Mouse (Mus musculus) cerebellum, postnatal 36 days (tissue): ENCODE measurements around the gene Mon1b.

ENCODE experiments used
- DNase-seq, 2 experiments: peaks; one replicate each; pipeline ENCODE4 v3.0.0; 2021 to 2022; ENCODE audit warnings: mixed read lengths in 2 of 2

Gene Mon1b

GRCm38 (mm10) chr8:113634670-113635591 is at the start of gene Mon1b:
Mon1b (plus strand) TSS chr8:113635587.
- DNase-seq: peak; percentile 98 to 100

DNA sequence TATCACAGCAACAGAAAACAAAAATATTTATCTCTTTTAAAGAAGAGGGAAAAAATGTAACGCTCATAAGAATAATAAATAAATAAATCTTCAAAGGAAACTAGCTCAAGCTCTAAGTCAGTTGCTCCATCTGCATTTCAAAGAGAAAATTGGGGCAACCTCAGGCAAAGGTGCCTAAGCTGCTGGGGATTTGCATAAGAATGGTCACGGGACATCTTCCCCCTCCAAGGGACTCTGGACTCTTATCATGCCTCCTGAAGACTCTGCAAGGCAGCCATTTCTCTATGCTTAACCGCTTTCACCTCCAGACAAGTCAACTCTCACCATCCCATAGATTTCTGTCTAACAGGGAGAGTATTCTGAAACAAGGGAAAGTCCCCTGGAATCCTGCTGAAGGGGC is 37.0 kb upstream of the Mon1b start:
- DNase-seq: no peak

- peak; percentile 25 to 65 for DNase-seq
Measured at GRCm38 (mm10) chr8:113632634-113633033, 2.8 kb upstream of the Mon1b start.

DNA sequence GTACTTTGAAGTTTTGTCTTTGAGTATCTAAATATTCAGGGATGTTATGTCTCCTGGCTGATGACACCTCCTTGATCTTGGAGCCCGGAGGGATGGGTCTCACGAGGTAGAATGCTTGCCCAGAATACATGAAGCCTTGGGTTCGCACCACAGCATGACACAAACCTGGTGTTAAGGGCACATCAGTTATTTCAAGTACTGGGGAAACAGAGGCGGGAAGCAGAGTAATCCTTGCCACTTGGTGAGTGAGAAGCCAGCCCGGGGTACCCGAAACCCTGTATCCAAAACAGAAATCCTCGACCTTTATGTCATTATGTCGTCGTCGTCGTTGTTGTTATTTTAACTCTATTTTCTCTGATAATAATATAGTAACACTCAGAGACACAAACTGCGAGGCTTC is 1.2 kb upstream of the Mon1b start:
- peak in 1 of 2 experiments; percentile 18 for DNase-seq

GRCm38 (mm10) chr8:113635592-113636279 is 349 bp downstream of the Mon1b start:
- no peak for DNase-seq

DNA sequence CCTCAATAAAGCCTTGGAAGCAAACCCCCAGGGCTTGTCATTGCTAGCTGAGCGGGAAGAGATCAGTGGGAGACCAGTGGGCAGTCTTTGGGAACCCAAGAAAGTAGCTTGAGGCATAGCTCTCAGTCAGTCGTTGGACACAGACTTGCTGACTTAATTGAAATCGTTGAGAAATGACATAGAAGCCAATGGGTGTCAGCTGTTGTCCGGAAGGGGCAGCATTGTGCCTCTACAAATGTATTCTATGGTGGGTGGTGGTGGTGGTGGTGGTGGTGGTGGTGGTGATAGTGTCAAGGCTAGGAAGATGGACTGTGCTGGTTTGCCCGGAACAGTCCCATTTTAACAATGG is 867 bp downstream of the Mon1b start:
- DNase-seq: no peak

DNA sequence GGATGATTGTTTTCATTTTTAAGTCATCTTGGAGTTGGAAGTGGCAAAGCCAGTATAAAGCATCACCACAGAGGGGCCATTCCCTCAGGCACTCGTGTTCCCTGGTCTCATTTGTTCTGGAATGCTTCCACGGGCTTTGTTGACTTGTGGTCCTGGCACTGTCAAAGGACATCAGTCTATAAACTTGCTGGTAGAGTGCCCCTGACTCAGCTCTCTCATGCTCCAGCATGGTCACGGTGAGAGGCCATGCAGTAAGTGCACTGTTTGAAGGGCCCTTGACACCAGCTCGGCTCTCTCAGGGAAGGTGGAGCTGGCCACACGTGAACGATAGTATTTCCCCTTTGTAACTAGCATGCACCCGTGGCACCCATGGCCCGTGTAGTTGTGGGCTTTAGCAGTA is 5.0 kb downstream of the Mon1b start:
- no peak for DNase-seq

DNA sequence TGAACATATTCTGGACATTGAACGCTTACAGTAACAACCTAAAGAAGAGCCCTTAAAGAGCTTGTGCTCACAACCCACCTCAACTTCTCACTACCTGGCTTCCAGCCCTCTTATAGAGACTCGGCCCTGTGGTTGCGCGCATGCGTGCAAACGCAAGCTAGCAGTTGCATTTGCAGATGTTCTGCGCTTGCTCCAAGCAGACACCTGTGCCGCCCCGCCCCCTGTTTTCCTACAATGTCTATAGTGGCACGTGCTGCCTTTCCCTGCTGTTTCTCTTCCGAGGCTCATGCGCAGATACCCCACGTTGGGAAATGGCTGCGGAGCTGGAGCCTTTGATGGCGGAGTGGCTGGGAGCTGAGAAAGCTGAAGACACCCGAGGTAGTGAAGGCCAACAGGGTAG is 7.5 kb downstream of the Mon1b start, which contains the start of gene Syce1l:
TSS of gene Syce1l (plus strand) at position 288 of the 400 bp plus-strand sequence.
- no peak for DNase-seq

DNA sequence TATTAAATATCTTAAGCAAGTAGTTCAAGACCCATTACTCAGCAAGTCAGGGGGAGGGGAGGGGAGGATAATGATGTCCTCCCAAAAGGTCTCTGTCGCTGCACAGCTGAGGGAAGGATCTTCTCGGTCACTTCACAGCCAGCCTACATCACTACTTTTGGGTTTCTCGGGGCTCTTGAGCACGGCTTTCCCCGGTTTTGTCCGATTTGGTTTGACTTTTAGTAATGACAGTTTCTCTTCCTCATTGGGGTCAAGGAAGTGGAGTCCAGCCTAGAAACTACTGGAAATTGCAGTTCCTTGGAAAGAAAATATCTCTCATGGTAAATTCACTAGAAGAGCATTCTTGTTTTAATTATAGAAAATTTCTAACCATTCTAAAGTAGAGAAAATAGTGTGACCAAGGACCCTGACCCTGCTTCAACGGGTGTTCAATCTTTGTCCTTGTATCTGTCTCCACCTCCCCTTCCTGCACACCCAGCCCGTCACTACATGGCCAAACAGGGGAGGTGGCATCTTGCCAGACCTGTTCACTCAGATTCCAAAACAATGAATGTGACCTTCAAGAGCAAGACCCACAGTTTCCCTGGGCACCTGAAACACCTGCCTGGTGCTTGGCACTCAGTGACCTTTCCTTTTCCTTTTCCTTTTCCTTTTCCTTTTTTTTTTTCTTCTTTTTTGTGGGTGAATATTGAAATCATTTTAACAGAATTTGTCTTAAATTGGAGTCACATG is 8.3 kb downstream of the Mon1b start:
- no peak for DNase-seq

DNA sequence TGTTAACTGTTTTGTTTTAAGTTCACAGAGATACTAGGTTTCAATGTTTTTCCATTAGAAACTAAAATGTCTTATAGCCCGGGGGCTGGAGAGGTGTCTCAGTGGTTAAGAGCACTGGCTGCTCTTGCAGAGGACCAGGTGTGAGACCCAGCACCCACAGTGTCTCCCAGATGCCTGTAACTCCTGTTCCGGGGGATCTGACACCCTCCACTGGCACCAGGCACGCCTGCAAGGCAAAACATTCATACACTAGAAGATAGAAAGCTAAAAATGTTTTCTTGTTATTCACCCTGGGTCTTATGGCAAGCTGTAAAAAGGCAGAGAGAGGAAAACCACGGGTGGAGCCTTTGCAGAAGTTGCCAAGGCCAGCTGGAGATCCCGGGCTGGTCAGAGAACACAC is 9.8 kb downstream of the Mon1b start:
- no peak for DNase-seq

DNA sequence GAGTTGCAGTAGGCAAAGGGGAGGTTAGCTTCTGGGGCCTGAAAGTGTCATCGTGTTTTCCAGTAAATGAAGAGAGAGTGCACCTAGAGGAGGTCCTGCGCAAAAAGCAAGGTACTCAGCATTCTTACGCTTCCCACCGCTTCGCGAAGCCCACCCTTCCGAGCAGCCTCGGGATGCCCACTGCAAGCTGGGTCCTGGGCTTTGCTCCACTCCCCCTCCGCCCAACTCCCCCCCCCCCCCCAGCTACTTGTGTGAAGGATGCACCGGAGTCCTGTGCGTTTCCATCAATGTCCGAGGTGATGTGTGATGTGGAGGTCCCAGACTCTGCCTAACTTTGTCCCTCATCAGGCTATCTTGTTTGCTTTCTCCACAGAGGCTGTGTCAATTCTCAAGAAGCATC is 17.1 kb downstream of the Mon1b start:
- DNase-seq: no peak

- DNase-seq: no peak
Measured at GRCm38 (mm10) chr8:113653151-113653550, 17.8 kb downstream of the Mon1b start.

GRCm38 (mm10) chr8:113656154-113656553 is 20.8 kb downstream of the Mon1b start:
- no peak for DNase-seq

DNA sequence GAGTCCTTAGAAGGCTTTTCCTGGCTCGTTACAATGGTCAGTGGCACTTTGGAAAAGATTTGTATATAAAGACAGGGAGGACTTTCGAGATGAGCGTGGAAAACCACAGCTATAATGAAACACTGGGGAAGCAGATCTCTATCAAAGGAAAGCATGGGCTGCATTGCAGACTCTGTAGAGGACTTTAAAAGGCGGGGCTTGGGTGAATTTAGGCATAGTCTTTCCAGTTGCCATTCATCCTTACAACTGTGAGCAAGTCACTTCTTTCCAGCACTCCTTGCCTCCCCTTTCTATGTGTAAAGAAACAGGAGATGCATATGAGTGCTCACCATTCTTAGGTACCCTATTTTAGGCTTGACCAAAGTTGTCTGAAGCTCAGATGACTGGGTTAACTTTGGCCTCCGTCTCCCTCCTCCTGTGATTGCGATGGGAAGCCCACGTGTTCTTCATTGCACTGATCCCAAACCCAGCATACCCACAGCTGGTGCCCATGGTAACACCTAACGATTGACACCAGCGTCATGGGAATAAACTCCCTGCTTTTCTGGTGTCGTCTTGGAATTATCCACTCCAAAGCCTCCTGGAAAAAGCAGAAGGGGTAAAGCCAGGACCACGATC is 21.4 kb downstream of the Mon1b start:
- no peak for DNase-seq

DNA sequence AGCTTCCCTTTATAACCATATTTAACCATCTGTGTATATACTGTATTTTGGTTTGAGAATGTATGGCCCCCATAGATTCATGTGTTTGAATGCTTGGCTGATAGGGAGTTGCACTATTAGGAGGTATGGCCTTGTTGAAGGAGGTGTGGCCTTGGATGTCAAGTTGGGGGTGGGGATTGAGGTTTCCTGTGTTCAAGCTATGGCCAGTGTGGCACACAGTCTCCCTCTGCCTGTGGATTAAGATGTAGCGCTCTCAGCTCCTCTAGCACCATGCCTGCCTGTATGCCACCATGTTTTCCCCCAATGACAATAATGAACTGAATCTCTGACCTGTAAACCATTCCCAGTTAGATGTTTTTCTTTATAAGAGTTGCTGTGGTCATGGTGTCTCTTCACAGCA is 24.7 kb downstream of the Mon1b start:
- DNase-seq: no peak

DNA sequence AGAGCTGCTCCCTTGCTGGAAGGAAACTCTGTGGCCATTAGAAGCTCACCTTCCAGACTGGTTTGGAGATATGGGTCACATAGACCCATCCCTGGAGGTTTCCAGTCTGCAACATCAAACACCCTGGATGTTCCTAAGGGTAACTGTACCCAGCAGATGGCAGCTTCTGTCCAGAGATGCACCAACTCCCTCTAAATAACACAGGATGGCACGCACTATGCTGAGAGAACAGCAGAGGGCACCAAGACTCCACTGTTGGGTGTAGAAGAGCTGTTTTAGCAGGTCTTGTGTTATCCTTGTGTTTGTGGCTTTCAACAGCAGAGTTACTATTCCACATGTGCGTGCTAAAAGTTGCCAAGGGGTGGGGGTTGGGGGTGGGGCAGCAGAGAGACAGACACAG is 29.2 kb downstream of the Mon1b start:
- DNase-seq: peak; percentile 81 to 85

DNA sequence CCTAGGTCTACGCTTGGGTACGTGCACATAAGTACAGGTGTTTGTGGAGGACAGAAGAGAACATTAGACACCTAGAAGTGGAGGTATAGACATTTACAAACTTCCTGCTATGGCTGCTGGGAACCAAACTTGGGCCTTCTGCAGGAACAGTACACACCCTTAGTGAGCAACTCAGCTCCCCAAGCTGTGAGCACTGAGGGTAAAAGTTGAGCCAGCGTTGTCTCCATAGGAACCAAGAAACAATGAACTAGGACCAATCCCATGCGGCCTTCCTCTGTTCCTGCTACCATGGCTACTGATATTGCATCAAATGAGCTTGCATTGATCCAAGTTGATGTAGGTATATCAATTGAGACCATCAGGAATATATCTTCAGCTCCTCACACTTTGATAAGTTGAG is 29.6 kb downstream of the Mon1b start:
- no peak for DNase-seq

- DNase-seq: no peak
Measured at GRCm38 (mm10) chr8:113665951-113666350, 30.6 kb downstream of the Mon1b start.

DNA sequence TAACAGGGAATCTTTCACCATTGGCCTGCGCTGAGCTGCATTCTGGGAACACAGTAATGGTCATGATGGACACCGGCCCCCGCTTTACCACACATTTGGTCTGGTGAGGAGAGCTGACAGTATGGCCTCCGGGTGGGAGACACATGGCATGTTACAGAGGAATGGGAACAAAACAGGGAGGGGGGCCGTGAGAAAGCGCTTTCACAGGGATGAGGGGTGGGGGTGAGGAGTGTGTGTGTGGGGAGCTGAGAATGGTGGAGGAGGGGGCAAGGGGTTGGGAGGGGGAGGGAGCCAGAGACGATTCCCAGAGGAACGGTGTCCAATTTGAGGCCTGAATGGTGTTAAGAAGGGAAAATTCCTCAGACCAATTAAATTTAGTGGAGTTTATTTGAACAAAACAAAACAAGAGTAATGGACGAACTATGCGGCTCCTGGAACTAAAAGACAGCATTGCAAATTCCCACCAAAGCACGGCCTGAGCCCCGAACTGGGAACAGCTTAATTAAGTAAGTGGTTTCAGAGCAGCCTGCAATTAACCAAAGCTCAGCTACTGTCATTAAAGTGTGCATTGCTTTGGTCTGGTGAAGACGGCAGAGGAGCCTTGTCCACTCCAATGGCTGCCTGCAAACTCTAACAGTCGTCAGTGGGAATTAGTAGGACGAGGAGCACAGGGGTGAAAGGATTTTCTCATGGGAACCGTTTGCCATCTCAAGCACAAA is 31.5 kb downstream of the Mon1b start:
- DNase-seq: no peak

DNA sequence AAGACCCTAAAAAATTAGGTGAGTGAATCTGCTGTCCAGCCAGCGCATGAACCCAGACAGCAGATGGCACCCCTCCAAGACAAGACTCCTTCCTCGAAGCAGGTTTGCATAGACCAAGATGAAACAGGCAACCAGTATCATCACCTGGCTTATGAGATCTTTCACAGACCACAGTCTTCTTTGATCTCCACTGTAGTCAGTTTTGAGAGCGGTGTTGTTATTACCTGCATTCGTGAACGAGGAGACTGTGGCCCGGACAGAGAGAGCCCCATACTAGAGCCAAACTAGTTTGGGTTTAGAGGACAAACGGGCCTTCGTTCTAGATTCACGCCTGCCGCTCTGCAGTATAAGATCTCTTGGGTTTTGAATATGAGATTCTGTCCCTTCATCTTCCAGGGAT is 34.5 kb downstream of the Mon1b start:
- no peak for DNase-seq

DNA sequence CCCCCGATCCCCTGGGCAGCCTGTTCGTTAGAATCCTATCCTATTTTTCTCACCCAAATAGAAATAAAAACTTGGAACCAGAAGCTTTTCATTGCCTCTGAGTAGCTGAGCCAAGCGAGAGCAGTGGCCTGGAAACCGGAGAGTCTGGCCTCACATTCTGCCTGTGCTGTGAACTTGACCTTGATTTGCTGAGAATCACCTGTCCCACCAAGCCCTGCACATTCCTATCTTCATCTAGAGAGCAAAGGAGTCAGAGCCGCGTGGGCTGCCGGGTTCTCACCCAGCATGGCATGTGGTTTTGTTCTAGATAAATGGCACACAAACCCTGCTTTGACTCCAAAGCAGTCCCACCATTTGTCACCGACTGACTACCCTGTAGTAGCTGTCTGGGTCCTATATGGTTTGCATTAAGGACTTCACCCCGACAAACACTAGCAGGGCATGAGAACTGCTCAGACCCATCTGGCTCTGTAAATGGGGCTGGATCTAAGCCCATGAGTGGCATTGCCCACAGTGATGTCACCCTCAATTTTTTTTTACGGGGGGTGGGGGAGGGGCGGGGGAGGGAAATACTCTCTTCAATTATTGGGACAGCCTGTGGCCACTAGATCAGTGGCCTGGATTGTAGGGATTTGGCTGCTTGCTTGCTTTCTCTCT is 37.3 kb downstream of the Mon1b start:
- peak; percentile 9 to 18 for DNase-seq

DNA sequence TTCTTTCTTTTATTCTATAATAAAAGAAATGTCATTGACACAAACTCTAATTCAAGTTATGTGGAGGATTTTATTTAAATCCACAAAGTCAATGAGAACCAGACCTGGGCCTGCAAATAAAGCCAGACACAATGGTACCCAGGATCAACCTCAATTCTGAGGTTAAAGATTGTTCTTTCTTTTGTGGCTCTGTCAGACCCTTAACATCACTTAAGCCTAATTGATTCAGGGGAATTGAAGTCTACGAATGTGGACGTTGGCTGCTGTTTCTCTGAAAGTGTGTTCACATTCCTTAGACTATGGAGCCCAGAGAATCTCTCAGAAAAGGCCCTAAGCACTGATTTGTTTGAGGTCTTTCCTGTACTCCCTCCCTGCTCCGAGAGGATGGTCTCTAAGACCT is 37.9 kb downstream of the Mon1b start:
- no peak for DNase-seq
